Mouse (Mus musculus): ENCODE measurements around the gene Dll3.
A peak's percentile ranks its signal among the peaks of the same experiment; 100 is the strongest.

- peak; percentile 88 for TF ChIP-seq POLR2A (IDR thresholded peaks at IDR 0.05; ENCODE audit: insufficient read length, low read depth)
- TF ChIP-seq POLR2AphosphoS2 (IDR thresholded peaks at IDR 0.05; ENCODE audit: insufficient read length, low read depth): peak; percentile 86
Measured at GRCm38 (mm10) chr7:28311926-28312543, 10.0 kb upstream of the Dll3 start, which contains the start of gene Timm50.

Measured in myocyte (in vitro differentiated cells).